Mouse (Mus musculus) forebrain, embryonic 16.5 days (tissue): ENCODE measurements around the gene Il17rb. TPM values are rescaled to one million over a fixed set of nuclear protein-coding genes. Genes with fewer than 3 reads are reported as not detected.

Experiments used
- microRNA-seq: library from miRNA; unstranded; fragments of <30 nt; microRNA quantifications from one replicate; pipeline ENCODE4, GENCODE M21; 2017
- polyA plus RNA-seq: library from polyadenylated mRNA; unstranded; fragments of >200 nt; fragmentation: Nextera tagmentation; extraction: Ambion mirVana; gene quantifications from 2 replicates; pipeline ENCODE4 v1.2.1, GENCODE M21; 2015

The Il17rb gene
- polyA plus RNA-seq, 1 experiment from 2014 or later: 2.2 TPM

Small RNA genes within 50 kb of the gene (microRNA-seq; reads per million reads assigned to microRNA genes)
- not detected for gene Mir6947

Other genes with a start within 250 kb of the Il17rb start
- 413 and 432 TPM in 2 replicates for gene Selenok, start 40.6 kb downstream of the Il17rb start, polyA plus RNA-seq
- gene Actr8, start 30.6 kb downstream of the Il17rb start, polyA plus RNA-seq: 92.0 and 92.8 TPM in 2 replicates
- 0.12 and 0.66 TPM in 2 replicates for gene Chdh, start 127 bp upstream of the Il17rb start, polyA plus RNA-seq